Mouse (Mus musculus): ENCODE results near the gene Dst. TPM values are rescaled to one million over a fixed set of nuclear protein-coding genes. Genes with fewer than 3 reads are reported as not detected.

Dst gene
- total RNA-seq, 2 experiments from 2014 or later, result 209 to 234 TPM

DNA sequence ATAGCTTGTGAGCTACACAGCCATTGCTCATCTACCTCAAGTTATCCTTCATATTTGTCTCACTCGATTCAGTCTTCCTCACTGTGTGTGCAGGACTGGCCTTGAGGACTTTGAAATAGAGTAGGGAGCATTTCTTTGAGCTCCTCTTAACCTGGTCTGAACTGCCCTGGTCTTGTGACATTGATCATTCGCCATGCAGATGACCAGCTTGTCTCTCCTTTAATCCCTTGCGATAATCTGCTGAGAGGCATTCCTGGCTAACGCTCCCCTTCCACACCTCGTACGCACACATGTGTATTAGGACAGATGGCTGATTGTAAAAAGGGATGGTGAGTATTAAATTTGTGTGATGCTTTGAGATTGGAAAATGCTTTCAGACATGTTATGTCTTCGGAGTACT lies 216.4 kb downstream of the Dst start:
- DNase-seq (ENCODE audit: low spot score in 2 of 2), result no peak

DNA sequence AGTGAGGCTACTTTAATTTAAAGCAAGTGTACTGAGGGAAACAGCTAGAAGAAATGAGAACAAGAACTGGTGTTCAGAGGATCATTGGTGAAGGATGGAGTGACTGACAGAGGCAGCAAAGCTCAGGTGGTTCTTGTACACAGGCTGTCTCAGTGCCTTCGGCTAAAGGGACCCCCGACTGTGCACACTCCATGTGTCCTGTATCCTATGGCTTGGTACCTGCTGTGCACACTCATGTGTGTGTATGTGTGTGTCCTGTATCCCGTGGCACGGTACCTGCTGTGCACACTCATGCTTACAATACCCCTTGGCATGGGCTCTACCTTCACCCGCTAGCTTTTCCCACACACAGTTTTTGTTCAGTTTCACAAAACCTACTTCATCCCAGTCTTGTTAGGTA lies 217.1 kb downstream of the Dst start:
- DNase-seq (ENCODE audit: low spot score in 2 of 2), result no peak

DNA sequence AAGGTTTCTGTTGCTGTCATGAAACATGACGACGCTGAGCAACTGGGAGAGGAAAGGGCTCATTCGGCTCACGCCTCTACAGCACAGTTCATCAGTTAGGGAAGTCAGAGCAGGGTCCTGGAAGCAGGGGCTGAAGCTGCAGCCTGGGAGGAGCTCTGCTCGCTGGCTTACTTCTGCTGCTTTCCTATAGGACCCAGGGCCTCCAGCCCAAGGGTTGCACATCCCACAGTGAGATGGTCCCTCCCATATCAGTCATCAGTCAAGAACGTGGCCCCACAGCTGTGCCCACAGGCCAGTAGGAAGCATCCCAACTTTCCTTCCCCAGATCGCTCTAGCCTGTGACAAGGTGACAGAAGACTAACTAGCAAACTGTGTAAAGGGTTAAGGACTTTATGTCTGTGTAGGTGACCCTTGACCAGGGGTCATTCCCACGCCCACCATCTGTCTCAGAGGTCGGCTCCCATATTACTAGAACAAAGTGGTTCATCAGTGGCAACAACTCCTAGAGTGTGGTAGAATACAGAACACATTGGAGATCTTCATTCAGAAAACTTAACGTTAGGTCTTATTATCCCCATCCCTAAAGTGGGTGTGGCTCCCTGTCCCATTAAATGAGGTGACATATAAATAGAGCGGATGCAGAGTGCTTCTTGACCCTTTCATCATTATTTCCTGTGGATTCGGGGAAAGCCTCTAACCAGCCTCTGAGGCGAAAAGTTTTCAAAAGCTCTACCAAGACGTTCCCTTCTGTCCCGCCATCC lies 219.9 kb downstream of the Dst start:
- DNase-seq (ENCODE audit: low spot score in 2 of 2), result no peak

GRCm38 (mm10) chr1:34128796-34129195 lies 220.8 kb downstream of the Dst start:
- no peak for DNase-seq (ENCODE audit: low spot score in 2 of 2)

DNA sequence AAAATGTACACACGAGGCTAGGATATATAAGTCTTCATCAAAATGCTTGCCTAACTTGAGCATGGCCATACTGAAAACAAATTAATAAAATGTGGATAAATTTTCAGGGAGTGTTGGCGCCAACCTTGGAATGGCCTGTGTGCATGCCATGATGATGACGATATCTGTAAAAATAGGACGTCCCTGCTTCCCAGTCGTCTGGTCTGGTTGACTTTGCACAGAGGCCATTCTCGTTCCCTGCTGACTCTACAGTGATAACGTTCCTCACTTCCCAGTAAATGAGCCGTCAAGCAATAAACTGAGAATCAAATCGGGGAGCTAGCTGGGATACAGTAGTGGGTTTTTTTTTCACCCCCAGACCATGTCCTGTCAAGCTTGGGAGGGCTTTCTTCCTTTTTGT lies 221.7 kb downstream of the Dst start:
- DNase-seq (ENCODE audit: low spot score in 2 of 2), result no peak

GRCm38 (mm10) chr1:34130804-34131203 lies 222.8 kb downstream of the Dst start:
- no peak for DNase-seq (ENCODE audit: low spot score in 2 of 2)

DNA sequence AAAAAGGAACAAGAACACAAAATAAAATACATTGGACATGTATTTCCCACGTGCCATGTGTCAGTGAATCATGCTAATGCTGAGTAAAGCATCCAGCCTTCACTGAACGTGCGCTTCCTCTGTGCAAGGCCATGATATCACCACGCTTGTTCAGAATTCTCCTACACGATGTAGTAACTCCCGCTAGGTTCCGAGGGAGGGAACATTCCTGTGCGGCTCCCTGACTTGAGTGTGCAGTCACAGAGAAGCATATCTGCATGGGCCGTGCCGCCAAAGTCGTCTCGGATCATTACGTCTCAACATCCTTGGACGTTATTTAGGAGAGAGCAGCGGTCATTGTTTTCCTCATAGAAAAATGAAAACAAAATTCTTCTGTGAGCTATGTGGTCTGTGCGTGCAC lies 224.8 kb downstream of the Dst start:
- no peak for DNase-seq (ENCODE audit: low spot score in 2 of 2)

DNA sequence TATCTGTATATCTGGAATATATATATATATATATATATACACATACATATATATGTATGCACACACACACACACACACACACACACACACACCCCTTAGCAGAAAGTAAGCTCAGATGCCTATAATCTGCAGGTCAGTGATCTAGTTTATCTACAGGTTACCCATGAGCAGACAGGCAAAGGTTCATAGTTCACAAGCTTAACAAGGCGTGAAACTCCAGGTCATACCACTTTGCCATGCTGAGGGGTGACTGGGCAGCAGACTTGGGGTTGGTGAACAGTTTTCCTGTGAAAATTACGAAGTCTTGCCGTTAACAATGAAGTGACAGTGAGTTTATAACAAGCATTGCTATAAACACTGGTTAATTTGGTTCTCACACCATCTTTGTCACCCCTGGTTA lies 227.5 kb downstream of the Dst start:
- DNase-seq (ENCODE audit: low spot score in 2 of 2), result no peak

DNA sequence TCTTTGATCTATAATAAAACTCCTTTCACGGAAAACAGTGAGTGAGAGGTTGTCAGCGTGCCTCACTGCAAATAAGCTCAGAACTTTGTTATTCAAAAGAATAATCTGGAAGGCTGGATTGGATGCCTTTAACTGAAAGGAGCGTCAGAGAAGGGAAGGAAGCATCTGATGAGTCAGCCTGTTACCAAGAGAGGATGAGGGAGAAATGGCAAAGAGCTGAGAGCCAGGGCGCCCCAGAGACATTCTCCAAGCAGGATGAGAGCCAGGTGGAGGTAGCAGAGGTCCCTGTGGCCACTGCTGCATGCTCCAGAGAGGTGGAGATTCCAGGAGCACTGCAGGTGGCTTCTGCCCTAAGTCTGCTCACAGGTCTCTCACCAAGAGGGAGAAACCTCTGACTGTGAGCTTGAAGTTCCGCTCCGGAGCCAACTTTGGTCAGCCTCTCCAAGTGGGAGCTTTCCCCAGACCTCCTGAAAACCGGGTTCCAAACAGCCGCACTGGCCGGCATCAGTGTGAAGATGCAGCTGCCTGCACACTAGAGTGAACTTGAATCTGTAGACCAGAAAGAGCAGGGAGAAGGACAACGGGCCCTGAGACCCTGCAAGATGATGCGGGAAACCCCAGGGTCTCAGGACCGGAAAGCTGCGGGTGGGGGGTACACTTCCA lies 231.3 kb downstream of the Dst start:
- DNase-seq (ENCODE audit: low spot score in 2 of 2), result no peak

DNA sequence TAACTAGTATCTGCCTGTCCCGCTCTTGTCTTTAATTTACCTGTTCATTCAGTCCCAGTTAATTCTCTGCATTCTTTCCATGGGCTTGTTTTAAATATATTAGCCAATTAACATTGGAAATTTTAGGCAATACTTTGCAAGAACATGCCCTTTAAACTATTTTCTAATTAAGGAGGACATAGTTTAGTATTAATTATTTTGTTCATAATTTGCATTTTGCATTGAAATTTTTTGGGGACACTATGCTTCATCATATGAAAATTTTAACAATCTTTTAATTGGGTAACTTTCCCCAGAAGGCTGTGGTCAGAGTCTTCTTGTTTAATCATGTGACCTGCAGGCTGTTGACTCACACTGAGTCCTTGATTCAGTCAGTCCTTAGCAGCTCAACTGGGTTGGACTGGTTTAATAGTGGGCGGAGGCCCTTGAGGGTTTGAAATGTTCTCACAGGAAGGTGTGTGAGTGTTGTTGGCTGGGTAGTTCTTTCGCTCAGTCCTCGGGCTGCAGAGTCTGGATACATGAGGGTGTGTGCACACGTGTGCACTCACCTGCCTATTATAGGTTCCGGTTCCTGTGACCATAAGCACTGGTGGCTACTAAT lies 231.9 kb downstream of the Dst start:
- DNase-seq (ENCODE audit: low spot score in 2 of 2), result no peak

DNA sequence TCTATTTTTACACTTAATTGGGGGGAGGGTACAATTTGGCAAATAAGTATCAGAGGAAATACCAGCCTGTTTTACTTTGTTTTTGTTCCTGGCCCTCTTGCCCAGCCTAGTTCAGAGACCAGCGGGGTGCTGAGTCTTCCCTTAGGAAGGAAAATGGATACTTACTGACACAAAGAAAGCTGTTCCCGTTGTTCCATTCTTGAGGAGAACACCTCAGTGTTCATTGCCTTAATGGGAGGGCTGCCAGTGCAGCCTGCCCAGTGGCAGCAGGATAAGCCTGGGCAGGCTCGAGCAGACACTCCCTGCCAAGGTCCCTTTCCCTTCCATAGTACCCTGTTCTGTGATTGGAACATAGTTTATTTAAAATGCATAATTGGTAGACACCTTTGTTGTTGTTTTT lies 232.7 kb downstream of the Dst start:
- no peak for DNase-seq (ENCODE audit: low spot score in 2 of 2)

DNA sequence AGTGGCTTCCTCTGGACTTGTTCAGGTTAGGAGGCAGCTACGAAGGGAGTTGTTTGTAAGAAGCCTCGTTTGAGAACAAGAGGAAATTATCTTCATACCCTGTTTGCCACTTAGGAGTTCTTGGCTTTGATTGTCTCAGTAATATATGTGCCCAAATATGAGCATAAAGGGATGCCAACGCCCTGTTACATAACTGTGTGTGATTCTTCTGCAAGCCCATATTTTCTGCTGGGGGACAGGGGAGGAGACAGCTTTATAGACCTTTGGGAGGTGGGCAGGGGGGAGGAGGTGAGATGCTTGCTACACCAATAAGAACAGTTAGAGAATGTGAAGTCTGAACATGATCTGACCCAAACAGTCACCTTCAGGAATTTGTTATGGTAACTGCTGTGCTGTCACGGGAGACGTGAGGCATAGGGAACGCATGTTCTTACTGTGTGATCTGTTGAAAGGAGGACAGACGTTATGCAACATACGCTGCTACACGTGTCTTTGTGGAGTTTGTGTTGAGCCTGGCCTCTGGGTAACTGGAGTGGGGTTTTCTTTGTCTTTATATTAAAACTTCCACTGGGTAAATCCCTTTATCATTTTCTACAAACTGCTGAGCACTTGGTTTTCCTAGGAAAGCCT lies 235.0 kb downstream of the Dst start:
- DNase-seq (ENCODE audit: low spot score in 2 of 2), result no peak

- DNase-seq (ENCODE audit: low spot score in 2 of 2), result no peak
These were observed 236.8 kb downstream of the Dst start for GRCm38 (mm10) chr1:34144826-34145225.

DNA sequence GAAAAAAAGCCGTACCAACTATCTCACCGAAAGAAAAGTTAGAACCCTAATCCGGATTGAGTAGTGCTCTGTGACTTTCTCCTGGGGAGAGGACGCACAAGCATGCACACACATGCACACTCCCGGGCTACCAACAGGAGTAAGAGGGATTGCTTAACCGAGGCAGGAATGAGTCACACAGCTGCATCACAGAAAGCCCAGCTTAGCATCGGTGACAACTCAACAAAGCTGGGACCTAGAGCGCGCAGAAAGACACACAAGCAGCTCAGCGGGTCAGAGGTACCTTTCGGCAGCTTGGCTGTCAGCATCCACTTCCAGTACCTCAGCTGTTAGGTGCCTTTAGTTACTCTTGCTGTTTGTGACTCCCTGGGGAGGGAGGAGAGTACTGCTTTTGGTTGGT lies 240.0 kb downstream of the Dst start:
- DNase-seq (ENCODE audit: low spot score in 2 of 2), result no peak

DNA sequence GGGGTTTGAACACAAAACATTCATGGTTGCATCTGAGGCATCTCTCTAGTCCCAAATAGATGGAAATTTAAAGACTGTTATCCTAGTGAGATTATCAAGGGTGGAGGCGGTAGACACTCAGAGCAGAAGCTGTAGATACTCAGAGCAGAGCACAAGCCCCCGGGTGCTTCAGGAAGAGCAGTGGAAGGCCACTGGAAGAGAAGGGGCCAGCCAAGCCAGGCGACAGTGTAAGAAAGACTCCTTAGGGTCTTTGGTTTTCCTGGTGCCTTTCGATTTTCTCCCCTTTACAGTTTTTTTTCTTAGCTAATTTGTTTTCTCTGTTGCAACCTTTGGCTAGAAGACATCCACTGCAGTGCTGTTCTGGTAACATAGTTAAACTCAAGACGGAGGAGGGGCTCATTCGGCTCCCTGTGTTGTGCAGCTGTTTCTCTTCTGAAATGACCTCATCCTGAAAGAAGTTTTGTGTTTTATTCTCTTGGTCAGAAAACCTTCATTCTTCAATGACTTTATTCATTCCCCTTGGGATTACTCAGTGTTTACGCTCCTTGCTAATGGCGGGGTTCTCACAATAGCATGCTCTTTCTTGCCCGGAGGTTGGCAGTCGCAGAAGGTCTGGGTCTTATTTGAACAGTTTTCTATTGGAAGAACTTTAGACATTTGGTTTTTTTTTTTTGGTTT lies 242.5 kb downstream of the Dst start:
- DNase-seq (ENCODE audit: low spot score in 2 of 2), result peak in 1 of 2 experiments; percentile 37

- DNase-seq (ENCODE audit: low spot score in 2 of 2), result no peak
These were observed 244.7 kb downstream of the Dst start for GRCm38 (mm10) chr1:34152683-34153082.

DNA sequence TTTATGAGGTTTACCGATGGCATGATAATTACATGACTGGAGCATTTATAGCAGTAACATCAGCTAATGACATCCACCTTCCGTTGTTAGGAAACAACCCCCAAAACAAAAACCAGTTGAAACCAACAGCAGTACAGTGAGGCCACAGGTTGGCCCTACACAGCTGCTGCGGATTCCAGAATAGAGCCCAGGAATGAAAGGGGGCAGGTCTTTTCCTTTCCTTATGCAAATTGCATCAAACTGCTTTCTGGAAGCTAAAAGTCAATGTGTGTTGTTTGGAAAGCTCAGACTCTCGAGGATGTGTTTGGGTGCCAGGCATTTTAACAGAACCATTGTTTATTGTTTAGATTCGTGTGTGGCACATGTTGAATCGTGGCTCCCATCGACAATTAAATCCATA lies 248.0 kb downstream of the Dst start:
- DNase-seq (ENCODE audit: low spot score in 2 of 2), result no peak

DNA sequence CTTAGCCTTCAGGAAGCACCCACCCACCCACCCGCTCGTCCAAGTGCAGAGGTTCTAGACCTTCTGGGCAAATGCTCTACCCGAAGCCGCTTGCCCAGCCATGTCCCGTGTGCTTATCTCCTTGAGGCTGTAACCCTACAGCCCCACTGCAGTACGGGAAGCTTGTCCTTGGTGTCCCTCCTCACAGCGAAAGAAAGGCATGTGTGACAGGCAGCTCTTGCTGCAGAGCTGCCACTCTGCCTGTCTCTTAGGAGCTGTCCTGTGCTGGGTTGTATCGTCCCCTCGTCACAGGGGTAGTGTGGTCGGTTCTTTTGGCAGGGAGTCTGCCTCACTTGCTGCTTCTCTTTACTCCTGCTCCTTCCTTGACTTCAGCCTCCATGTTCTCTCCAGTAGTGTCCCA lies 249.7 kb downstream of the Dst start:
- DNase-seq (ENCODE audit: low spot score in 2 of 2), result no peak

DNA sequence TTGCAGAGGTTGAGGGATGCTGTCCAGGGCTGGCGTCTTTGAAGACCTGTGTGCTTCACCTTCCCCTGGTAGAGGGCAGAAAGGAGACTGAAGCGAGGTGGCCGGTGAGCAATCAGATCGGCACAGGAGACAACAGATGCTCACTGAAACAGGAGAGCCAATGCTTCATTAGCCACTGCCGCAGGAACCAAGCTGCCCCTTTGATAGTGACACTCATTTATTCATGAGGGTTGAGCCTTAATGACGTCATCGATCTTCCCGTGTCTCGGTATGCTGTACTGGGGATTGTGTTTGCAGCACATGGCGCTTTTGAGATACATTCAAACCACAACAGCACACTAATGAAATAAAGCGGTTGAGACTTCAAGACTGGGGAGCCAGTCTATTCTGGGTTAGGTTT lies 250.8 kb downstream of the Dst start:
- no peak for DNase-seq (ENCODE audit: low spot score in 2 of 2)

DNA sequence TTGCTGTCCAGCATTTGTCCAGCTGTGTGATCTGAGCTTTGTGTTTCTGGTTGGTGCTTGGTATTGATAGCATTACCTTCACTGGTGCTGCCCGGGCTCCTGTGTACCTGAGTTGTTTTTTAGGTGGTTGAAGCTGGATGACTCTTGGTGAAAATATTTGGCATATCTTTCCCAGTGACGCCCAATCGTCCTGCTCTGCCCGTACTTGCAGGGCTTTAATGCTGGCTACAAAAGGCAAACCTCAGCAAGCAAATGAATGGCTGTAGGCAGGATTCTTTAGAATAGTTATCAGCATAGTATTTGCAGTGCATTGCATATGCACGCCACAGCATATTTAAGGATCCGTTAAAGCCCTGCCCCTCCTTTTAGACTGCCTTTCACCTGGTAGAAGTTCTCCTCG lies 251.9 kb downstream of the Dst start:
- DNase-seq (ENCODE audit: low spot score in 2 of 2), result no peak

GRCm38 (mm10) chr1:34164616-34165295 lies 256.7 kb downstream of the Dst start:
- peak; percentile 82 to 89 for DNase-seq (ENCODE audit: low spot score in 2 of 2)

Data from layer of hippocampus, postnatal 14 days (tissue).